Mouse (Mus musculus) B cell, adult 62 days (primary cell): ENCODE results near the gene Cldnd2. TPM values are rescaled to one million over a fixed set of nuclear protein-coding genes. Genes with fewer than 3 reads are reported as not detected.

Source experiments
- total RNA-seq: library from RNA; stranded (reverse); gene quantifications from 4 replicates; pipeline ENCODE4 v1.2.4, GENCODE M21; 2023

Gene Cldnd2
- total RNA-seq = not detected in 4 replicates

GRCm38 (mm10) chr7:43440482-43440881 is at the start of gene Cldnd2:
TSS of gene Cldnd2 (plus strand) at chr7:43440782.

GRCm38 (mm10) chr7:43408131-43408553 is 32.4 kb upstream of the Cldnd2 start, which contains the start of gene Siglecg:
TSS of gene Siglecg (plus strand) at chr7:43408204.

GRCm38 (mm10) chr7:43427406-43427805 is 13.2 kb upstream of the Cldnd2 start, which contains the start of gene Lim2:
TSS of gene Lim2 (plus strand) at chr7:43427670.

GRCm38 (mm10) chr7:43436341-43437255 is 4.0 kb upstream of the Cldnd2 start, which contains the start of gene Nkg7:
TSS of gene Nkg7 (plus strand) at chr7:43437073.

GRCm38 (mm10) chr7:43443917-43444293 is 3.3 kb downstream of the Cldnd2 start, which contains the start of the genes Etfb and Gm45233:
TSS of gene Etfb (plus strand) at chr7:43444083.
TSS of gene Gm45233 (plus strand) at chr7:43444128.

GRCm38 (mm10) chr7:43462851-43463250 is 22.3 kb downstream of the Cldnd2 start, which contains the start of gene Vsig10l:
TSS of gene Vsig10l (plus strand) at chr7:43463151.

GRCm38 (mm10) chr7:43489631-43490125 is 49.1 kb downstream of the Cldnd2 start, which contains the start of gene Iglon5:
TSS of gene Iglon5 (minus strand) at chr7:43490075.

Other genes starting within 250 kb of the Cldnd2 start
- 26.4 to 30.3 TPM (median 28.8 TPM) in 4 replicates for gene Zfp715, start 127.5 kb upstream of the Cldnd2 start, total RNA-seq
- 0.37 to 0.39 TPM in 2 of 4 replicates, not detected in the others for gene Siglecf, start 89.4 kb upstream of the Cldnd2 start, total RNA-seq
- gene Siglecg, start 32.6 kb upstream of the Cldnd2 start, total RNA-seq = 349 to 365 TPM (median 363 TPM) in 4 replicates
- not detected in 4 replicates for gene Lim2, start 13.1 kb upstream of the Cldnd2 start, total RNA-seq
- 1.2 to 2.3 TPM (median 1.4 TPM) in 4 replicates for gene Nkg7, start 3.7 kb upstream of the Cldnd2 start, total RNA-seq
- gene Etfb, start 3.3 kb downstream of the Cldnd2 start, total RNA-seq = 34.5 to 38.9 TPM (median 38.1 TPM) in 4 replicates
- gene Gm45233, start 3.3 kb downstream of the Cldnd2 start, total RNA-seq = 1.3 TPM in 1 of 4 replicates, not detected in the others
- 2.0 to 4.9 TPM (median 2.6 TPM) in 4 replicates for gene Vsig10l, start 22.4 kb downstream of the Cldnd2 start, total RNA-seq
- not detected in 4 replicates for gene Iglon5, start 49.3 kb downstream of the Cldnd2 start, total RNA-seq
- gene 4931406B18Rik, start 65.2 kb downstream of the Cldnd2 start, total RNA-seq = not detected in 4 replicates
- 1.9 to 3.1 TPM (median 2.9 TPM) in 4 replicates for gene Cd33, start 103.6 kb downstream of the Cldnd2 start, total RNA-seq
- 2.2 to 3.0 TPM (median 2.9 TPM) in 4 replicates for gene Zfp658, start 121.5 kb downstream of the Cldnd2 start, total RNA-seq
- gene Zfp719, start 138.8 kb downstream of the Cldnd2 start, total RNA-seq = 9.0 to 13.8 TPM (median 10.3 TPM) in 4 replicates
- 0.30 to 0.34 TPM in 2 of 4 replicates, not detected in the others for gene Zfp819, start 166.4 kb downstream of the Cldnd2 start, total RNA-seq
- not detected in 4 replicates for gene Ceacam18, start 193.9 kb downstream of the Cldnd2 start, total RNA-seq
- gene Siglece, start 219.4 kb downstream of the Cldnd2 start, total RNA-seq = 1.2 to 2.4 TPM (median 1.6 TPM) in 4 replicates
- gene Ctu1, start 231.2 kb downstream of the Cldnd2 start, total RNA-seq = 4.6 to 7.3 TPM (median 5.8 TPM) in 4 replicates
- not detected in 4 replicates for gene Klk14, start 249.6 kb downstream of the Cldnd2 start, total RNA-seq